Mouse (Mus musculus): ENCODE measurements around the gene Pibf1. TPM values are rescaled to one million over a fixed set of nuclear protein-coding genes. Genes with fewer than 3 reads are reported as not detected.

Gene Pibf1
- total and polyA plus RNA-seq, 2 experiments from 2014 or later: 12.6 to 20.6 TPM

- ATAC-seq (no peak), DNase-seq (no peak)
- no peak overlapping the region for H3K9ac ChIP-seq
- no peak for TF ChIP-seq CTCF (IDR thresholded peaks at IDR 0.05; ENCODE audit: low read depth)
- no peak overlapping the region for H3K27ac ChIP-seq (ENCODE audit: low read depth, low read length)
- WGBS: 79% methylated on average over 4 of the region's 4 CpGs
- no peaks in the 10 kb centered on the region for H3K27me3 ChIP-seq (ENCODE audit: insufficient read depth, low read length)
- no peak overlapping the region for H3K4me3 ChIP-seq (ENCODE audit: low read depth, low read length)
- H3K9me3 ChIP-seq (ENCODE audit: low read length): no peaks in the 10 kb centered on the region
- no peaks in the 10 kb centered on the region for H3K4me1 ChIP-seq (ENCODE audit: insufficient read depth)
- H3K4me2 ChIP-seq (ENCODE audit: low read depth): no peak overlapping the region
- H3K36me3 ChIP-seq (ENCODE audit: insufficient read depth): no peaks in the 10 kb centered on the region
These were observed 75.0 kb downstream of the Pibf1 start for GRCm38 (mm10) chr14:99174138-99174745.

- no peak; the same call in 1 of the 2 replicates for ATAC-seq
- TF ChIP-seq CTCF (IDR thresholded peaks at IDR 0.05; ENCODE audit: low read depth): no peak
These were observed 77.3 kb downstream of the Pibf1 start for GRCm38 (mm10) chr14:99176559-99176958.

GRCm38 (mm10) chr14:99190153-99190790 lies 91.0 kb downstream of the Pibf1 start:
- Histone ChIP-seq H3K4me2 (ENCODE audit: low read depth) (no peak overlapping the region), H3K27ac (ENCODE audit: low read depth, low read length) (no peak overlapping the region), H3K27me3 (ENCODE audit: insufficient read depth, low read length) (no peaks in the 10 kb centered on the region), H3K9ac (no peak overlapping the region), H3K4me1 (ENCODE audit: insufficient read depth) (no peaks in the 10 kb centered on the region), H3K36me3 (ENCODE audit: insufficient read depth) (0 out of 2 replicates have a peak, but pooled peaks cover 4% of the 10 kb centered on the region), H3K4me3 (ENCODE audit: low read depth, low read length) (no peak overlapping the region), H3K9me3 (ENCODE audit: low read length) (no peaks in the 10 kb centered on the region)
- no peak for DNase-seq
- WGBS: 97% methylated on average over 5 of the region's 5 CpGs
- no peak for TF ChIP-seq CTCF (IDR thresholded peaks at IDR 0.05; ENCODE audit: low read depth)
- ATAC-seq: no peak

More at GRCm38 (mm10) chr14:99176559-99176958, 77.3 kb downstream of the Pibf1 start:
- H3K36me3 ChIP-seq (ENCODE audit: insufficient read depth): no peaks in the 10 kb centered on the region
- H3K9ac ChIP-seq: no peak overlapping the region
- H3K4me1 ChIP-seq (ENCODE audit: insufficient read depth): no peaks in the 10 kb centered on the region
- H3K4me2 ChIP-seq (ENCODE audit: low read depth): no peak overlapping the region
- no peak overlapping the region for H3K4me3 ChIP-seq (ENCODE audit: low read depth, low read length)
- H3K9me3 ChIP-seq (ENCODE audit: low read length): no peaks in the 10 kb centered on the region
- WGBS: 61% methylated on average over 9 of the region's 9 CpGs
- no peaks in the 10 kb centered on the region for H3K27me3 ChIP-seq (ENCODE audit: insufficient read depth, low read length)
- H3K27ac ChIP-seq (ENCODE audit: low read depth, low read length): no peak overlapping the region
- no peak for DNase-seq

- no peak overlapping the region for H3K4me2 ChIP-seq (ENCODE audit: low read depth)
- H3K4me3 ChIP-seq (ENCODE audit: low read depth, low read length): no peak overlapping the region
- H3K36me3 ChIP-seq (ENCODE audit: insufficient read depth): no peaks in the 10 kb centered on the region
- no peaks in the 10 kb centered on the region for H3K4me1 ChIP-seq (ENCODE audit: insufficient read depth)
- H3K9me3 ChIP-seq (ENCODE audit: low read length): no peaks in the 10 kb centered on the region
- H3K9ac ChIP-seq: no peak overlapping the region
- H3K27ac ChIP-seq (ENCODE audit: low read depth, low read length): no peak overlapping the region
- ATAC-seq: no peak
- DNase-seq: no peak
- no peak for TF ChIP-seq CTCF (IDR thresholded peaks at IDR 0.05; ENCODE audit: low read depth)
- 95% methylated on average over 2 of the region's 2 CpGs for WGBS
- H3K27me3 ChIP-seq (ENCODE audit: insufficient read depth, low read length): no peaks in the 10 kb centered on the region
These were observed 106.6 kb downstream of the Pibf1 start for GRCm38 (mm10) chr14:99205865-99206264.

GRCm38 (mm10) chr14:99206591-99206990 lies 107.4 kb downstream of the Pibf1 start:
- Histone ChIP-seq H3K9ac (no peak overlapping the region), H3K9me3 (ENCODE audit: low read length) (no peaks in the 10 kb centered on the region), H3K27me3 (ENCODE audit: insufficient read depth, low read length) (no peaks in the 10 kb centered on the region), H3K4me3 (ENCODE audit: low read depth, low read length) (no peak overlapping the region), H3K36me3 (ENCODE audit: insufficient read depth) (0 out of 2 replicates have a peak, but pooled peaks cover 4% of the 10 kb centered on the region), H3K4me1 (ENCODE audit: insufficient read depth) (no peaks in the 10 kb centered on the region), H3K4me2 (ENCODE audit: low read depth) (no peak overlapping the region), H3K27ac (ENCODE audit: low read depth, low read length) (no peak overlapping the region)
- ATAC-seq: no peak
- WGBS: 96% methylated on average over 5 of the region's 5 CpGs
- no peak for DNase-seq
- TF ChIP-seq CTCF (IDR thresholded peaks at IDR 0.05; ENCODE audit: low read depth): no peak

- DNase-seq: no peak
- H3K27ac ChIP-seq (ENCODE audit: low read depth, low read length): no peak overlapping the region
- no peak overlapping the region for H3K4me3 ChIP-seq (ENCODE audit: low read depth, low read length)
- no peaks in the 10 kb centered on the region for H3K9me3 ChIP-seq (ENCODE audit: low read length)
- no peaks in the 10 kb centered on the region for H3K27me3 ChIP-seq (ENCODE audit: insufficient read depth, low read length)
- 0 out of 2 replicates have a peak, but pooled peaks cover 4% of the 10 kb centered on the region for H3K36me3 ChIP-seq (ENCODE audit: insufficient read depth)
- WGBS: 77% methylated on average over 5 of the region's 5 CpGs
- no peaks in the 10 kb centered on the region for H3K4me1 ChIP-seq (ENCODE audit: insufficient read depth)
- no peak overlapping the region for H3K9ac ChIP-seq
- TF ChIP-seq CTCF (IDR thresholded peaks at IDR 0.05; ENCODE audit: low read depth): no peak
- no peak overlapping the region for H3K4me2 ChIP-seq (ENCODE audit: low read depth)
- no peak for ATAC-seq
These were observed 111.2 kb downstream of the Pibf1 start for GRCm38 (mm10) chr14:99210431-99210830.

- no peak for DNase-seq
- ATAC-seq: no peak
- H3K4me2 ChIP-seq (ENCODE audit: low read depth): no peak overlapping the region
- H3K4me3 ChIP-seq (ENCODE audit: low read depth, low read length): no peak overlapping the region
- no peak overlapping the region for H3K9ac ChIP-seq
- no peaks in the 10 kb centered on the region for H3K4me1 ChIP-seq (ENCODE audit: insufficient read depth)
- no peak for TF ChIP-seq CTCF (IDR thresholded peaks at IDR 0.05; ENCODE audit: low read depth)
- 79% methylated on average over 7 of the region's 7 CpGs for WGBS
- no peak overlapping the region for H3K27ac ChIP-seq (ENCODE audit: low read depth, low read length)
- no peaks in the 10 kb centered on the region for H3K27me3 ChIP-seq (ENCODE audit: insufficient read depth, low read length)
- H3K36me3 ChIP-seq (ENCODE audit: insufficient read depth): no peaks in the 10 kb centered on the region
- no peaks in the 10 kb centered on the region for H3K9me3 ChIP-seq (ENCODE audit: low read length)
These were observed 119.3 kb downstream of the Pibf1 start for GRCm38 (mm10) chr14:99218396-99219012.

All from forebrain, postnatal 0 days (tissue).